Mouse (Mus musculus) heart, postnatal 25 days (tissue): ENCODE results near the gene Klhl8. TPM values are rescaled to one million over a fixed set of nuclear protein-coding genes. Genes with fewer than 3 reads are reported as not detected.

ENCODE experiments used
- DNase-seq: peaks from one replicate; pipeline ENCODE4 v3.0.0; 2022; ENCODE audit warnings: low spot score
- intact Hi-C: fragments of 180-260 bp; cut with DNase I; formaldehyde crosslinking; loops from one replicate; pipeline ENCODE4 v1.15.1; 2025
- total RNA-seq, 2 experiments: library from RNA; stranded (reverse); gene quantifications; 2 replicates each; pipeline ENCODE4 v1.2.3; 2021

Klhl8 gene
- total RNA-seq, 2 experiments from 2014 or later = 12.6 to 13.5 TPM

GRCm38 (mm10) chr5:103819674-103820073 lies 91.4 kb downstream of the Klhl8 start:
- intact Hi-C loops = loop anchor here (5.0 to 10.0 kb wide), 2 partner anchors 67 to 465 kb away; no protein-coding TSS in a partner anchor

GRCm38 (mm10) chr5:103818602-103819001 lies 92.5 kb downstream of the Klhl8 start:
- intact Hi-C loops = loop anchor here (5.0 kb wide), 1 partner anchor 66 kb away; no protein-coding TSS in a partner anchor
- no peak for DNase-seq

More at GRCm38 (mm10) chr5:103819674-103820073, 91.4 kb downstream of the Klhl8 start:
- no peak for DNase-seq

GRCm38 (mm10) chr5:103817754-103818153 lies 93.3 kb downstream of the Klhl8 start:
- DNase-seq = peak; percentile 60
- intact Hi-C loops = loop anchor here (2.0 to 5.0 kb wide), 3 partner anchors 37 to 137 kb away; no protein-coding TSS in a partner anchor

GRCm38 (mm10) chr5:103816718-103817117 lies 94.3 kb downstream of the Klhl8 start:
- intact Hi-C loops = loop anchor here (2.0 to 5.0 kb wide), 3 partner anchors 36 to 136 kb away; no protein-coding TSS in a partner anchor
- no peak for DNase-seq

GRCm38 (mm10) chr5:103815249-103815617 lies 95.8 kb downstream of the Klhl8 start:
- no peak for DNase-seq
- intact Hi-C loops = loop anchor here (5.0 kb wide), 1 partner anchor 63 kb away; no protein-coding TSS in a partner anchor

GRCm38 (mm10) chr5:103814551-103815248 lies 96.4 kb downstream of the Klhl8 start:
- no peak for DNase-seq
- intact Hi-C loops = loop anchor here (5.0 kb wide), 1 partner anchor 62 kb away; no protein-coding TSS in a partner anchor

- DNase-seq = no peak
- intact Hi-C loops = no loop called here
Measured at GRCm38 (mm10) chr5:103813997-103814542, 97.0 kb downstream of the Klhl8 start.

GRCm38 (mm10) chr5:103813291-103813690 lies 97.8 kb downstream of the Klhl8 start:
- intact Hi-C loops = no loop called here
- no peak for DNase-seq

Other genes starting within 250 kb of the Klhl8 start
- gene Aff1, start 218.9 kb downstream of the Klhl8 start, total RNA-seq = 10 to 100 TPM; 37.4 to 42.7 TPM
- gene Hsd17b13, start 66.2 kb upstream of the Klhl8 start, total RNA-seq = not detected
- gene Hsd17b11, start 110.7 kb upstream of the Klhl8 start, total RNA-seq = 10 to 100 TPM; 25.2 to 29.6 TPM
- gene Nudt9, start 135.0 kb upstream of the Klhl8 start, total RNA-seq = 10 to 100 TPM; 51.4 to 52.3 TPM
- gene Gm17660, start 166.3 kb upstream of the Klhl8 start, total RNA-seq = not detected
- 100 to 1,000 TPM; 191 to 258 TPM for gene Sparcl1, start 202.5 kb upstream of the Klhl8 start, total RNA-seq